Mouse (Mus musculus) layer of hippocampus, adult 2 months (tissue): Measurements from ENCODE around the gene Srp68. TPM values are rescaled to one million over a fixed set of nuclear protein-coding genes. Genes with fewer than 3 reads are reported as not detected.
A peak's percentile ranks its signal among the peaks of the same experiment; 100 is the strongest.

Experiments used
- DNase-seq, 2 experiments: peaks; one replicate each; pipeline ENCODE4 v3.0.0; 2022; ENCODE audit warnings: low spot score in 2 of 2
- H3K27ac ChIP-seq: fragments of 200-600 bp; 2 replicates; pipeline ENCODE4 v1.8.1; 2022
- H3K4me3 ChIP-seq: fragments of 200-600 bp; 2 replicates; pipeline ENCODE4 v1.8.1; 2022; ENCODE audit warnings: mild to moderate bottlenecking
- CTCF ChIP-seq: fragments of 200-600 bp; conservative IDR thresholded peaks from 2 replicates; pipeline ENCODE4 v1.8.1; 2022; ENCODE audit warnings: antibody characterized with exemption, mild to moderate bottlenecking, moderate library complexity
- total RNA-seq, 2 experiments: library from RNA; stranded (reverse); gene quantifications; 2 replicates each; pipeline ENCODE4 v1.2.3; 2021

Gene Srp68
- total RNA-seq, 2 experiments from 2014 or later, result 63.7 to 64.1 TPM

DNA sequence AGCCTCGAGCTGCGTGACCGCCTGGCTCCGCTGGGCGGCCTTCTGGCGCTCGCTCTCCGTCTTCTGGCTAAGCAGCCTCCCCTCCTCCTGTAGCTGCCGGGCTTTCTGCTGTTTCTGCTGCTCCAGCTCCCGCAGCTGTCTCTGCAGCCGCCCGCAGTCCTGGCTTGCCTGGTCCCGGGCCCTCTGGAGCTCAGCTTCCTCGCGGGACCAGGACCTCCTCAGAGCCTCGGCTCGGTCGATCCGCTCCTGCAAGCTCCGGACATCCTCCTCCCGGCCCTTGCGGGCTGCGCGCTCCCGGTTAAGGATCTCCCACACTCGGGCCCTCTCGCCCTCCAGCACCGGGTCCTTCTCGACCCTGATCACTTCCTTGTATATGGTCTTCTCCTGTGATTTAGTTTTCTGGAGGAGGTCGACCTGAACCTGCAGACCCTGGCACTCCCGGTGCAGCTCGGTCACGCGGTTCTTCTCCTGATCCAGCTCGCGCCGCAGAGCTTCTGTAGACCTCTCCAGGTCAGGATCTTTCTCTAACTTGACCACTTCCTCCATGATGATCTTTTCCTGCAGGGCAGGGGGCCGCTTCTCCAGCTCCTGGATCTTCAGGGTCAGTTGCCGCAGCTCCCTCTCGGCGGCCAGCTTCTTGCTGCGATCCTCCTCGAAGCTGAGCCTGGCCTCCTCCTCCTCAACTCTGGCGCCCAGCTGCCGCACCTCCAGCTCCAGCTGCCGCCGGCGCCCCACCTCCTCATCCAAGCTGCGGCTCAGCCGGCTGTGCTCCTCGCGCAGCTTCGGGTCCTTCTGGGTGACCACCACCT, 51.9 kb downstream of the Srp68 start:
- no peak overlapping the region; the same call in 1 of the 2 replicates for H3K27ac ChIP-seq
- TF ChIP-seq CTCF, result peak; percentile 30; the same call in 1 of the 2 replicates
- no peak for DNase-seq
- H3K4me3 ChIP-seq, result peak overlapping the region; percentile 38

DNA sequence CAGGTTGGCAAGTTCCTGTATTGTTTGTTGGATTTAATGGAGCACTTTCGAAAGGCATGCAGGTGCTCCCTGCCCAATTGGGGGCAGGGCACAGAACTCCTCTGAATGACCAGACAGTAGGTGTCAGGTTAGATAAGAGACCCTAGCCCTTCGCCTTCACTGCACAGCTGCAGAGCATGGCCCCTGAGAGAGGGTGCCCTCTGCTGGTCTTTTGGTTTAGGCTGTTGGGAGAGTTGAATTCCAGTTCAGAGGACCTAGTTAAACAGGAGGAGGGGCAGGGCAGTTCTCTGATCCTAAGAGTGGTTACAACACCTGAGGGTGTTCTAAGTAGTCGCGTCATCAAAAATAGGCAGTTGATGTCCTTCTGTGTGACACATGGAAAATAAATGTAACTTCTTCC, 54.1 kb downstream of the Srp68 start:
- DNase-seq, result peak in 1 of 2 experiments; percentile 69
- peak; percentile 82 for TF ChIP-seq CTCF
- H3K4me3 ChIP-seq, result no peak overlapping the region
- no peak overlapping the region for H3K27ac ChIP-seq

DNA sequence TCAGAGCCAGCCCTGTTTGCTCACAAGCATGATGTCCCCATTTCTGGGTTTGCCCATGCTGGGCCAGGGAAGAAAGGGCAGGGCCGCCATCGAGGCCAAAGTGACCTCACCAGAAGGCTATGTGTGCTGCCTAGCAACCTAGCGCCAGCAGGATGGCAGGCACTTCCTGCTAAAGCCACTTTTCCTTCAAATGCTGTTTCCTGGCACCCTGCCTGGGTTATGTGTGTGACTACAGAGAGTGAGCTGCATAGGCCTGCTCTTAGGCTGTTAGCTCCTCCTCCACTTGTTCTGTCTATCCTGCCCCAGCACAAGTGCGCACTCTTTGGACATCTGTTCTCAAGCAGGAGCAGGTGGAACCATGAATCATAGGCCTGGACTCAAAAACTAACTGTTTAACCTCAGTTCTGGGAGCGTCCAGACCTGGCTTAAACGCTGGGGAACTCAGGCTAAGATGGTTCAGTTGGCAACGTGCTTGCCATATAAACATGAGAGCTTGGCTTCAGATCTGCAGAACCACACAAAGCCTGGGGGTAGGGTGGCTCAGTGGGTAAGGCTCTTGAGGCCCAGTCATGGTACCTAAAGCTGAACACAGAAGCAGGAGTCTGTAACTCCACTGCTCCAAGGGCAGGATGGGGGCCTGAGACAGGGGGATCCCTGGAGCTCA, 55.1 kb downstream of the Srp68 start:
- peak; percentile 78 to 88 for DNase-seq
- no peak overlapping the region for H3K4me3 ChIP-seq
- H3K27ac ChIP-seq, result peak overlapping the region; percentile 90
- no peak for TF ChIP-seq CTCF

DNA sequence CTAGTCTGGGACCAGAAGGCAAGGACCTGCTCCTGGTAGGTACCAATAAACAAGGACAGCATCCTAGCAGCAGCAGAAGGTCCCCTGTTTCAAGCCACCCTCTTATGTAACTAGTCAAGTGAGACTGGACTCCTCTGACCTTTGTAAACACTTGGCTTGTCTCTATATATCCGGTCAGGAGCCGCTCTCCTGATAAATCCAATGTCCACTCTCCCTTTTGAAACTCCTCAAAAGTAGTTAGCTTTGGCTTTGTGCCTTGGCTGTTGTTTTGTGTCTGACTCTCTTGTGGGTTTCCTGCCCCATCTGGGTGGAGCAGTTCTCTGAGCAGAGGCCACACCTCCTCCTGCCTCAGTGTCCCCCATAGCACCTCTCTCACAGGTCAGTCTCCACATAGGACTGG, 55.8 kb downstream of the Srp68 start:
- no peak for DNase-seq
- Histone ChIP-seq H3K27ac (peak overlapping the region; percentile 90), H3K4me3 (no peak overlapping the region)
- no peak for TF ChIP-seq CTCF

DNA sequence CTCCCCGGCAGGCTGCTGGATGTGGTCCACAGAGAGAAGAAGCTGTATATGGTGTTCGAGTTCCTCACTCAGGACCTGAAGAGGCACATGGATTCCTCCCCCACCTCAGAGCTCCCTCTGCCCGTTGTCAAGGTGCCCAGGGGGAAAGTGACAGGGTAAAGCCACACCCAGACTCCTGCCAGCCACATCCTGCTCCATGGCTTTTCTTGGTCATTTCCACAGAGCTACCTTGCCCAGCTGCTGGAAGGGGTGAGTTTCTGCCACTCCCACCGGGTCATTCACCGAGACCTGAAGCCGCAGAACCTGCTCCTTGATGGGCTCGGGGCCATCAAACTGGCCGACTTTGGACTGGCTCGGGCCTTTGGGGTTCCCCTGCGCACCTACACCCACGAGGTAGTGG, 57.5 kb downstream of the Srp68 start:
- H3K4me3 ChIP-seq, result no peak overlapping the region
- DNase-seq, result no peak
- no peak overlapping the region for H3K27ac ChIP-seq
- no peak for TF ChIP-seq CTCF

DNA sequence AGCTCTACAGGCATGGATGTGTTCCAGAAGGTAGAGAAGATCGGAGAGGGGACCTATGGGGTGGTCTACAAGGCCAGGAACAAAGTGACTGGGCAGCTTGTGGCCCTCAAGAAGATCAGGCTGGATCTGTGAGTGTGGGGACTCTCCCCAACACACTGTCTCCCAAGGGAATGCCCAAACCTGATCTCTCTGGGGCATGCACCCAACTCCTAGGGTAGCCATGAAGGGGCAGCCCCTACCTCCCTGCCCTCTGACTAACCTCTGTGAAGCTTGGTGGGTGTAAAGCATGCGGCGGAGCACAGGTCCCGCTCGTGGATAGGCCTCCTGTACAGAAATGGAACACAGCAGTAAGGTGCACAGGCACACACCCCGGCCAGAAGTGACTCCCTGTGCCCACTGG, 58.0 kb downstream of the Srp68 start:
- Histone ChIP-seq H3K27ac (no peak overlapping the region), H3K4me3 (no peak overlapping the region)
- TF ChIP-seq CTCF, result no peak
- no peak for DNase-seq

DNA sequence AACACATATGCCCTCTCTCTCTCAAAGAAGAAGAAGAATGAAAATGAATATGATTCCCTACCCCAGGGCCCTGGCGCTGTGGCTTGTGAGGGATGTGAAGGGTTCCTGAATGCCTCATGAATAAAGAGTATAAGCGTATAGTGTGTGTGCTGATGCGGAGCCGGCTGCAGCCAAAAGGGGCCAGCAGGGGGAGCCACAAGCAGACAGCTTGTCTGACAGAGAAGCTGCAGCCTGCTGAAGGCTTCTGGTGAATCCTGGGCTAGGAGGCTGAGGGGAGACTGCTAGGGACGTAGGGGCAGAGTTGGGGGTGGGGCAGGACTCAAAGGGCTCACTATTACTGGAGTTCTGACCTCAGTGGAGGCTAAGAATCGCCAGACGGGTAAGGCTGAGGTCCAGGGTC, 58.8 kb downstream of the Srp68 start:
- H3K4me3 ChIP-seq, result no peak overlapping the region
- H3K27ac ChIP-seq, result no peak overlapping the region
- DNase-seq, result no peak
- TF ChIP-seq CTCF, result peak; percentile 60

DNA sequence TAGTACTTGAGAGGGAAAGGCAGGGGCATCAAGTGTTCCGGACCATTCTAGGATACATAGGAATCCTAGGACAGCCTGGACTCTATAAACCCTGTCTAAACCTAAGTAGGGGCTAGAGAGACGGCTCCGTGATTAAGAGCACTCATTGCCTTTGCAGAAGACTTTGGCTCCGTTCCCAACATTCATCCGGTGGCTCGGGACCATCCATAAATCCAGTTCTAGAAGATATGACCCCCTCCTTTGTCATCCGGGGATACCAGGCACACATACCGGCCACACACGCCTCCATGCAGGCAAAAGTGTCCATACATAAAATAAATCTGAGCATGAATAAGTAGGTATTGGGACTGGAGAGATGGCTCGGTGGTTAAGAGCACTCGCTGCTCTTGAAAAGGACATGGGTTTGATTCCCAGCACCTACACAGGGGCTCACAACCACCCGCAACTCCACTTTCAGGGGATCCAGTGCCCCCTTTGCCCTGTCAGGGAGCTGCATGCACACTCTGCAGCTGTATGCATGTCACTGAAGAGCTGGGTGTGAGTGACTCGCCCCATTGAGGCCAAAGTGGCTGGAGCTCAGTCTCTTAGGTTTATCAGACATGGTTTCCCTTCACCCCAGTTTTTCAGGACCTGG, 60.0 kb downstream of the Srp68 start:
- Histone ChIP-seq H3K4me3 (no peak overlapping the region), H3K27ac (no peak overlapping the region)
- TF ChIP-seq CTCF, result no peak
- DNase-seq, result no peak

DNA sequence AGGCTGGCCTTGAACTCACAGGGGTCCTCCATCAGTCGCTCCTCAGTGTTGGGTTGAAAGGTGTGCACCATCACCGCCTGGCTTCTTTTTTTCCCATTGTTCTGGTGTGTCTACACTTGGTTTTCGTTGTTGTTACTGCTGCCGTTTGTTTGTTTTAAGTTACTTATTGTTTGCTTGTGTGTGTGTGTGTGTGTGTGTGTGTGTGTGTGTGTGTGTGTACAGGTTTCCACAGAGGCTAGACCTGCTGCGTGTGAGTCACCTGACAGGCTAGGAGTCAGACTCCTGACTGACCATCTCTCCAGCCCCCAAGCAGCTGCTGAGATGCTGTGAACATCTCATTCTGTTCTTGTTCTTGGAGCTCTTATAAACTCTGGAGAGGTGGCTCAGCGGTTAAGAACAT, 61.2 kb downstream of the Srp68 start:
- no peak for DNase-seq
- H3K27ac ChIP-seq, result no peak overlapping the region
- no peak overlapping the region for H3K4me3 ChIP-seq
- no peak for TF ChIP-seq CTCF

DNA sequence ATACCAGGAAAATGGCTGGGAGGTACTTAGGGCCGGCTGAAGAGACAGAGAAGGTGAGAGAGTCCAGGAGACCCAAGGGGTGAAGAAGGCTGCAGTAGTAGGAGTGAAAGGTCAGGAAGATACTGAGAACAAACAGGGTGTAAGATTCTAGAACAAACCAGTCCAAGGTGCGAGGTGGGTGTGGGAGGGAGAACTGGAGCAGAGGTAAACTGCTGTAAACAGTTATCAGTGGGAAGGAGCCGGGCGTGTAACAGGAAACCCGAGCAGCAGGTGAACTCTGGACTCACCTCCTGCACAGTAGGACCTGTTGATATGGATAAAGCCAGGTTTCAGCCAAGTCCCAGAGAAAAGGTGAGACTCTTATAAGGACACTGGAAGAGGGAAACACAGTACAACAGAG, 63.3 kb downstream of the Srp68 start:
- H3K27ac ChIP-seq, result no peak overlapping the region
- no peak for TF ChIP-seq CTCF
- DNase-seq, result no peak
- H3K4me3 ChIP-seq, result no peak overlapping the region

DNA sequence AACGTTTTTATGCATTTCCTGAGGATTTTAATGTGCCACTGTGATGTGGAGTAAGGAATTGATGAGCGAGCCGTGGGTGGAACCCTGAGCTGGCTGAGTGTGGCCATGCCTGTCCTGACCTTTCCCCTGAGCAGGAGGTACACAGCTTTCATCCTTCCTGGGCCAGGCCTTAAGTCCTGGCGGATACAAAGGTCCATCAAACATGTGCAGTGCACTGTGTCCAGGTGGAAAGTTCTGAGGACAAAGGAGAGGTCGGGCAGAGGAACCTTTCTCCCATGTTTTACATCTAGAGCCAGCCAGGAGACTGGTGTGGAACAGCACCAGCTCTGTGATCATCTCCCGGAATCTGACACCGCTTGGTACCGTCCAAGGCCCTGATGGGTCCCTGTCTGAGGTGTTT, 64.8 kb downstream of the Srp68 start:
- Histone ChIP-seq H3K27ac (no peak overlapping the region), H3K4me3 (no peak overlapping the region)
- TF ChIP-seq CTCF, result no peak
- no peak for DNase-seq

DNA sequence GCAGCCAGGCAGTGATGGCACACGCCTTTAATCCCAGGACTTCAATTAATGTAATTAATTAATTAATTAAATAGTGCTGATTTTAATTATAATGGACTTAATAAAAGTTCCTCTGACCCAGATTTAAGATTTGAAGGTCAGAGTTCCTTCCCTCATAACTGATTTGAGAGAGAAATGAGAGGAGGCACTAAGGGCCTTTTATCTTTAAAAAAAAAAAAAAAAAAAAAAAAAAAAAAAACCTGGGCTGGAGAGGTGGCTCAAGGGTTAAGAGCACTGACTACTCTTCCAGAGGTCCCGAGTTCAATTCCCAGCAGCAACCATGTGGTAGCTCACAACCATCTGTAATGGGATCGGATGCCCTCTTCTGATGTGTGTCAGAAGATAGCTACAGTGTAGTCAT, 65.4 kb downstream of the Srp68 start:
- Histone ChIP-seq H3K27ac (no peak overlapping the region), H3K4me3 (no peak overlapping the region)
- no peak for DNase-seq
- TF ChIP-seq CTCF, result no peak

DNA sequence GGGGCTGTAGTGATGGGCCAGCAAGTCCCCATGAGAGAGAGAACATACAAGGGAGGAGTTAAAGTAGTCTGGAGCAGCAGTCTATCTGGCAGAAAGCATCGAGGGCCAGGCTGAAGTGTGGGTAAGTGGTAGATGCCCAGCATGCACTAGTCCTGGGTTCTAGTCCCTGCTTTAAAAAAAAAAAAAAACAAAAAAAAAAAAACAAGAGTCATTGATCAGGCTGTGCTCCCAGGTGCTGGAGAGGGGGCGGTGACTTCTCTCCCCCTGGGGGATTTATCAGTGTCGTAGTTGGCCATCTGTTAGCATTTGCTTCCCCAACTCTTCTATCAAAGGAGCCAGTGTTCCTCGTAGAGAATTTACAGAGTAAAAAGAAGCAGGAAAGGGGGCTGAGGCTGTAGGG, 67.3 kb downstream of the Srp68 start:
- Histone ChIP-seq H3K4me3 (no peak overlapping the region), H3K27ac (no peak overlapping the region)
- no peak for TF ChIP-seq CTCF
- DNase-seq, result no peak
